ENCODE assay signal across 19 mouse cellular contexts in the genomic region with DNA sequence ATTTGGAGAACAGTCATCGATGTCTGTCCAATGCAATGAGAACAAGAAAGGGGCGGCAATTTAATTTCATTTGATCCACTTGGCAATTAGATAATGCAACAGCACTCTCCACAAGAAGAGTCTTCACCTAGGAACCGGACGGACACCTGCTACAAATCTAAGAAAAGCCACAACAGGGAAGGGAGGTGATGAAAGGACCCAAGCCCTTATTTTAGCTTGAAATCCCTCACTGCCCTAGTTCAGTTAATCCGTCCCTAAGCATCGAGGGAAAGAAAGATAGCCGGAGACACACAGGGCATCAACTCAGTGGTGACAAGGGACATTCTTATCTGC. TPM values are rescaled to one million over a fixed set of nuclear protein-coding genes. Genes with fewer than 3 reads are reported as not detected.
A peak's percentile ranks its signal among the peaks of the same experiment; 100 is the strongest.
DNase-seq lines count a peak whose midpoint lies in the region; ATAC-seq lines count a peak whose summit lies in the region.
"Had no signal": no experiment of that assay in that cellular context is flagged by ENCODE, and none has a peak within 500 bp of the region (broad histone marks: within the 10 kb centered on the region; RNA-seq: fewer than 3 reads in every experiment).

No protein-coding gene starts in this region.

- 26% methylated on average over 7 of the region's 7 CpGs for WGBS in forebrain, embryonic 10.5 days
- 17% methylated on average over 7 of the region's 7 CpGs for WGBS in forebrain, embryonic 15.5 days
- WGBS in midbrain, embryonic 11.5 days = 13% methylated on average over 7 of the region's 7 CpGs
- 24% methylated on average over 7 of the region's 7 CpGs for WGBS in midbrain, embryonic 16.5 days

- no peak overlapping the region for H3K4me2 ChIP-seq in forebrain, embryonic 15.5 days (replicated peaks)
- H3K4me2 ChIP-seq in midbrain, embryonic 11.5 days = no peak overlapping the region
- no peak overlapping the region for H3K4me2 ChIP-seq in midbrain, embryonic 16.5 days (ENCODE audit: low read length)
- H3K4me2 ChIP-seq: heart, embryonic 13.5 days had no signal

- no peak for DNase-seq in forebrain, embryonic 10.5 days (ENCODE audit: extremely low spot score, low spot score)
- peak; percentile 92 for DNase-seq in midbrain, embryonic 11.5 days (ENCODE audit: low spot score, missing footprints)
- peak; percentile 74 for DNase-seq in retina, adult 2 months (ENCODE audit: low read depth, low spot score)
- no peak for DNase-seq in retina, embryonic 14.5 days (ENCODE audit: low spot score)
- no peak for DNase-seq in right cerebral cortex, postnatal 14 days
- DNase-seq: adrenal gland, adult 8-10 months; adrenal gland, postnatal 36 days; B cell, adult 2 months; cerebellum, adult 2 months; cerebellum, postnatal 10 days; gastrocnemius, postnatal 36 days; heart, adult 11 months; heart, postnatal 36 days had no signal

- H3K27me3 ChIP-seq in forebrain, embryonic 10.5 days (ENCODE audit: poor library complexity, severe bottlenecking) = peaks cover 8% of the 10 kb centered on the region; the same call in 1 of the 2 replicates
- no peaks in the 10 kb centered on the region for H3K27me3 ChIP-seq in forebrain, embryonic 15.5 days
- no peaks in the 10 kb centered on the region for H3K27me3 ChIP-seq in midbrain, embryonic 11.5 days (ENCODE audit: control insufficient read depth, insufficient read depth, low read length)
- H3K27me3 ChIP-seq in midbrain, embryonic 16.5 days (ENCODE audit: control insufficient read depth, insufficient read depth, low read depth, low read length) = no peaks in the 10 kb centered on the region
- H3K27me3 ChIP-seq: heart, embryonic 13.5 days had no signal

- ATAC-seq in forebrain, embryonic 15.5 days (replicated peaks) = no peak
- no peak for ATAC-seq in midbrain, embryonic 11.5 days (ENCODE audit: low FRiP score)
- no peak for ATAC-seq in midbrain, embryonic 16.5 days
- ATAC-seq: CD4-positive, CD25-positive, alpha-beta regulatory T cell, adult 4 months had no signal

- no peaks in the 10 kb centered on the region for H3K9me3 ChIP-seq in forebrain, embryonic 10.5 days
- H3K9me3 ChIP-seq in forebrain, embryonic 15.5 days = no peaks in the 10 kb centered on the region
- H3K9me3 ChIP-seq in midbrain, embryonic 11.5 days (ENCODE audit: control insufficient read depth, low read length) = no peaks in the 10 kb centered on the region
- H3K9me3 ChIP-seq in midbrain, embryonic 16.5 days (replicated peaks; ENCODE audit: control insufficient read depth, low read length, poor library complexity, severe bottlenecking) = no peaks in the 10 kb centered on the region
- H3K9me3 ChIP-seq: embryonic facial prominence, embryonic 10.5 days; heart, embryonic 13.5 days had no signal

- H3K4me1 ChIP-seq in forebrain, embryonic 10.5 days = peaks cover 73% of the 10 kb centered on the region
- peaks cover 18% of the 10 kb centered on the region for H3K4me1 ChIP-seq in forebrain, embryonic 15.5 days
- H3K4me1 ChIP-seq in midbrain, embryonic 11.5 days (ENCODE audit: control insufficient read depth, insufficient read depth, low read length) = peaks cover 65% of the 10 kb centered on the region
- H3K4me1 ChIP-seq in midbrain, embryonic 16.5 days (ENCODE audit: control insufficient read depth, insufficient read depth, low read length) = peaks cover 9% of the 10 kb centered on the region; the same call in 1 of the 2 replicates

- H3K27ac ChIP-seq in forebrain, embryonic 10.5 days = peak overlapping the region; percentile 51
- H3K27ac ChIP-seq in forebrain, embryonic 15.5 days (replicated peaks) = no peak overlapping the region
- H3K27ac ChIP-seq in midbrain, embryonic 11.5 days (ENCODE audit: low read depth, low read length) = no peak overlapping the region
- H3K27ac ChIP-seq in midbrain, embryonic 16.5 days (ENCODE audit: low read length) = no peak overlapping the region
- H3K27ac ChIP-seq: embryonic facial prominence, embryonic 10.5 days; heart, embryonic 13.5 days had no signal

- no peak overlapping the region for H3K9ac ChIP-seq in forebrain, embryonic 15.5 days (replicated peaks)
- no peak overlapping the region for H3K9ac ChIP-seq in midbrain, embryonic 11.5 days (ENCODE audit: low read length)
- H3K9ac ChIP-seq in midbrain, embryonic 16.5 days (ENCODE audit: low read depth, low read length) = no peak overlapping the region
- H3K9ac ChIP-seq: heart, embryonic 13.5 days had no signal

- peaks cover 96% of the 10 kb centered on the region for H3K36me3 ChIP-seq in forebrain, embryonic 10.5 days (replicated peaks)
- peaks cover 6% of the 10 kb centered on the region; the same call in 1 of the 2 replicates for H3K36me3 ChIP-seq in forebrain, embryonic 15.5 days
- H3K36me3 ChIP-seq in midbrain, embryonic 11.5 days (ENCODE audit: control insufficient read depth, insufficient read depth, low read length) = peaks cover 24% of the 10 kb centered on the region
- H3K36me3 ChIP-seq in midbrain, embryonic 16.5 days (ENCODE audit: control insufficient read depth, insufficient read depth, low read length) = no peaks in the 10 kb centered on the region
- H3K36me3 ChIP-seq: G1E had no signal

- H3K4me3 ChIP-seq in forebrain, embryonic 10.5 days = no peak overlapping the region
- no peak overlapping the region for H3K4me3 ChIP-seq in forebrain, embryonic 15.5 days
- H3K4me3 ChIP-seq in midbrain, embryonic 11.5 days (ENCODE audit: low read depth, low read length) = no peak overlapping the region
- H3K4me3 ChIP-seq in midbrain, embryonic 16.5 days (ENCODE audit: low read depth, low read length) = no peak overlapping the region
- H3K4me3 ChIP-seq: embryonic facial prominence, embryonic 10.5 days; heart, embryonic 13.5 days had no signal

RNA-seq across cellular contexts. Expression of gene Jag1, which starts 23.2 kb away (rescaled TPM):
- 18.9 and 20.4 TPM in 2 replicates for polyA plus RNA-seq in forebrain, embryonic 10.5 days (2016; fragmentation: Nextera tagmentation; extraction: Ambion mirVana)
- 10.0 and 11.2 TPM in 2 replicates for polyA plus RNA-seq in forebrain, embryonic 15.5 days (2015; fragmentation: Nextera tagmentation; extraction: Ambion mirVana)
- 35.4 TPM in 2 replicates for polyA plus RNA-seq in midbrain, embryonic 11.5 days (2014; fragmentation: Nextera tagmentation; extraction: Ambion mirVana)
- 8.6 and 10.1 TPM in 2 replicates for polyA plus RNA-seq in midbrain, embryonic 16.5 days (2015; fragmentation: Nextera tagmentation; extraction: Ambion mirVana)
- polyA plus RNA-seq: G1E had no signal

Comparison
In these comparisons a context has a peak if more than half of its experiments do, and no peak if none do; other contexts are left out.
1. DNase-seq: peak in midbrain, embryonic 11.5 days (single experiment) and retina, adult 2 months (single experiment); none in forebrain, embryonic 10.5 days (single experiment), retina, embryonic 14.5 days (single experiment) and right cerebral cortex, postnatal 14 days (single experiment).